Mouse (Mus musculus) MN1 (cell line): ENCODE measurements around the gene Anxa7.

Experiments
- DNase-seq: peaks from one replicate; pipeline ENCODE4 v3.0.0-alpha.2; 2016; ENCODE audit warnings: low spot score

The Anxa7 gene

GRCm38 (mm10) chr14:20432420-20432819 is 47.5 kb downstream of the Anxa7 start:
- no peak for DNase-seq

GRCm38 (mm10) chr14:20431726-20432125 is 48.2 kb downstream of the Anxa7 start:
- DNase-seq = no peak

- no peak for DNase-seq
Observed at GRCm38 (mm10) chr14:20429833-20430232, 50.1 kb downstream of the Anxa7 start.

- DNase-seq = no peak
Observed at GRCm38 (mm10) chr14:20428593-20428992, 51.3 kb downstream of the Anxa7 start.

- no peak for DNase-seq
Observed at GRCm38 (mm10) chr14:20423046-20423445, 56.9 kb downstream of the Anxa7 start.

- no peak for DNase-seq
Observed at GRCm38 (mm10) chr14:20422257-20422656, 57.7 kb downstream of the Anxa7 start.
